Mouse (Mus musculus): Measurements from ENCODE around the gene Cdh23. TPM values are rescaled to one million over a fixed set of nuclear protein-coding genes. Genes with fewer than 3 reads are reported as not detected.
A peak's percentile ranks its signal among the peaks of the same experiment; 100 is the strongest.

Gene Cdh23
- polyA plus RNA-seq, 1 experiment: not detected

DNA sequence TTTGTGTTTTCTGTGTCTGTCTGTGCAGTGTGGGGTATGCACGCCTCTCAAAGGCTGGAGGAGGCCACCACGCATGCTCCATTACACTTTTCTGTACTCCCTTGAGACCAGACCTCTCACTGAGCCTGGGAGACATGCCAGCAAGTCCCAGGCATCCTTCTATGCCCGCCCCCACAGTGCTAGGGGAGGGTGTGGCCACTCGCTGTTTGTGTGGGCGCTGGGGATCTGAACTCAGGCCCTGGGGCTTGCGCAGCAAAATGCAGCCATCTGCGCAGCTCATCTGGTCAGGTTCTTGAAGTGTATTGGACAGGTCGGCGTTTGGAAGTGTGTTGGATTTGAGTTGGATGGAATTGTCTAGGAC is 416.4 kb downstream of the Cdh23 start:
- WGBS: 43% methylated on average over 9 of the region's 9 CpGs
- H3K4me1 ChIP-seq (ENCODE audit: control insufficient read depth, insufficient read depth, low read length): peaks cover 42% of the 10 kb centered on the region
- no peak for TF ChIP-seq CTCF (IDR thresholded peaks at IDR 0.05; ENCODE audit: insufficient read depth, low read depth, low read length)
- no peak for TF ChIP-seq POLR2A (IDR thresholded peaks at IDR 0.05; ENCODE audit: insufficient read depth, low read depth, low read length)
- H3K4me3 ChIP-seq (ENCODE audit: insufficient read depth, low read depth, low read length): peak overlapping the region; percentile 2; the same call in 1 of the 2 replicates
- H3K27ac ChIP-seq (ENCODE audit: insufficient read depth, low read depth, low read length): no peak overlapping the region

GRCm38 (mm10) chr10:60279290-60279940 is 416.9 kb downstream of the Cdh23 start:
- Histone ChIP-seq H3K4me3 (ENCODE audit: insufficient read depth, low read depth, low read length) (peak overlapping the region; percentile 41), H3K4me1 (ENCODE audit: control insufficient read depth, insufficient read depth, low read length) (peaks cover 37% of the 10 kb centered on the region), H3K27ac (ENCODE audit: insufficient read depth, low read depth, low read length) (peak overlapping the region; percentile 34)
- no peak for TF ChIP-seq POLR2A (IDR thresholded peaks at IDR 0.05; ENCODE audit: insufficient read depth, low read depth, low read length)
- TF ChIP-seq CTCF (IDR thresholded peaks at IDR 0.05; ENCODE audit: insufficient read depth, low read depth, low read length): no peak
- WGBS: 20% methylated on average over 8 of the region's 8 CpGs

GRCm38 (mm10) chr10:60278786-60279185 is 417.5 kb downstream of the Cdh23 start:
- Histone ChIP-seq H3K4me3 (ENCODE audit: insufficient read depth, low read depth, low read length) (peak overlapping the region; percentile 41), H3K4me1 (ENCODE audit: control insufficient read depth, insufficient read depth, low read length) (peaks cover 34% of the 10 kb centered on the region), H3K27ac (ENCODE audit: insufficient read depth, low read depth, low read length) (peak overlapping the region; percentile 34)
- 43% methylated on average over 3 of the region's 3 CpGs for WGBS
- TF ChIP-seq POLR2A (IDR thresholded peaks at IDR 0.05; ENCODE audit: insufficient read depth, low read depth, low read length): no peak
- no peak for TF ChIP-seq CTCF (IDR thresholded peaks at IDR 0.05; ENCODE audit: insufficient read depth, low read depth, low read length)

GRCm38 (mm10) chr10:60278006-60278399 is 418.3 kb downstream of the Cdh23 start:
- WGBS: 0% methylated on average over 13 of the region's 13 CpGs
- H3K4me1 ChIP-seq (ENCODE audit: control insufficient read depth, insufficient read depth, low read length): peaks cover 26% of the 10 kb centered on the region

DNA sequence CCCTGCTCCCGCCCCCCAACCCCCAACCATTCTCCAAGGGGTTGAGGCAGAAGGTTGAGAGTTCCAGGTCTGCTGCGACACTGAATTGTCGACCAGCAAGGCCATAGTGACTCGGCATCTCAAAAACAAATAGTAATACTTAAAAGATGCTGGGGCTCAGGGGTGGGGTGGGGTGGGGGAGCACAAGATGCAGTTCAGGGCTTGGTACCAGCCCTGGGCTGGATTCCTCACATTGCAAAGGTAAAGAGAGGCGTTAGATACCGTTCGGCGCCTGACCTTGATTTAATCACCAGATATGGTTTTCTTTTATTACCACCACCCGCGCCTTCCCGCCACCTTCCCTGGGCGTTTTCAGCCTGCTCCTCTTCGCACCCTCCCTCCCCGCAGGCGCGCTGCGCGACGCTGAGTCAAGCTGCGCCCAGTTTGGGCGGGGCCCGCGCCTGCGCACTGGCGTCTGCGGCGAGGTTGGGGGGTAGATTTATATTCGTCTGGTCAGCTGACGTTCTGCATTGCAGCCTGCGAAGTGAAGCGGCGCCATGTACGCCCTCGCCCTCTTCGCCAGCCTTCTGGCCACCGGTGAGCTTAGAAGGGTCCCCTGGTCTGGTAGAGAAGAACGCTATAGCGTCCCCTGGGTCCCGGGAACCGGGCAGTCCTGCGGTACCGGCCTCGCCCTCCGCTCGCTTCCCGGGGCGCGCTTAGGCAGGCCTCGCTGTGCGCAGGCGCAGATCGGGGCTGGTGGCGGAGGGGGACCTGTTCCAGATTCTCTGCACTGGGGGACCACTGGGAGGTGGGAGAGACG is 418.9 kb downstream of the Cdh23 start, which contains the start of gene Psap:
Psap (plus strand) TSS at position 421 of the 799 bp plus-strand sequence.
- Histone ChIP-seq H3K27ac (ENCODE audit: insufficient read depth, low read depth, low read length) (peak within 1 kb of the TSS; percentile 97), H3K4me1 (ENCODE audit: control insufficient read depth, insufficient read depth, low read length) (peaks cover 24% of the 10 kb centered on the region), H3K4me3 (ENCODE audit: insufficient read depth, low read depth, low read length) (peak within 1 kb of the TSS; percentile 80)
- WGBS: 2% methylated on average over 54 of the region's 54 CpGs
- TF ChIP-seq POLR2A (IDR thresholded peaks at IDR 0.05; ENCODE audit: insufficient read depth, low read depth, low read length) (peak; percentile 100), CTCF (IDR thresholded peaks at IDR 0.05; ENCODE audit: insufficient read depth, low read depth, low read length) (peak; percentile 42; the same call in 1 of the 2 replicates)

More at GRCm38 (mm10) chr10:60278006-60278399, 418.3 kb downstream of the Cdh23 start:
- peak overlapping the region; percentile 97 for H3K27ac ChIP-seq (ENCODE audit: insufficient read depth, low read depth, low read length)
- TF ChIP-seq CTCF (IDR thresholded peaks at IDR 0.05; ENCODE audit: insufficient read depth, low read depth, low read length) (no peak), POLR2A (IDR thresholded peaks at IDR 0.05; ENCODE audit: insufficient read depth, low read depth, low read length) (no peak)
- H3K4me3 ChIP-seq (ENCODE audit: insufficient read depth, low read depth, low read length): peak overlapping the region; percentile 80

DNA sequence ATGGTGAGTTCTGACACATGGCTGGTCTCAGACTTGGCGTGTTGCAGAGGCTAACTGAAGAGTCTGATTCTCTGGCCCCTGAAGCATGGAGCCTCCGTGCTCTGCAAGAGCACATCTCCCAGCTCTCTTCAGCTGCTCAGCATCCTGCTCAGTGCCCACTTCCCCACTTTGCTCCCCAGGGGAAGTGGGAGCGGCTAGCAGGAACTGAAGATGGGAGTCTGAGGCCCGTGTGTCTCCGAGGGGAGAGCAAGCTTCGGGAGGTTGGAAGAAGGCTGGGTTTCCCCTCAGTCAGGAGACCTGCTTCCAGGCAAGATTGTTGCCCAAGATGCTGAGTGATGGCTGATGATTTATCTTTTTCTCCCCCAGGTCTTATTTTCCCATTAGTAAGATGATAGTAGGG is 422.9 kb downstream of the Cdh23 start:
- 90% methylated on average over 6 of the region's 6 CpGs for WGBS
- no peak for TF ChIP-seq CTCF (IDR thresholded peaks at IDR 0.05; ENCODE audit: insufficient read depth, low read depth, low read length)
- no peak for TF ChIP-seq POLR2A (IDR thresholded peaks at IDR 0.05; ENCODE audit: insufficient read depth, low read depth, low read length)
- no peak overlapping the region for H3K27ac ChIP-seq (ENCODE audit: insufficient read depth, low read depth, low read length)
- H3K4me3 ChIP-seq (ENCODE audit: insufficient read depth, low read depth, low read length): no peak overlapping the region
- H3K4me1 ChIP-seq (ENCODE audit: control insufficient read depth, insufficient read depth, low read length): peaks cover 8% of the 10 kb centered on the region

GRCm38 (mm10) chr10:60272241-60272640 is 424.0 kb downstream of the Cdh23 start:
- Histone ChIP-seq H3K4me3 (ENCODE audit: insufficient read depth, low read depth, low read length) (no peak overlapping the region), H3K27ac (ENCODE audit: insufficient read depth, low read depth, low read length) (no peak overlapping the region), H3K4me1 (ENCODE audit: control insufficient read depth, insufficient read depth, low read length) (peaks cover 8% of the 10 kb centered on the region)
- no peak for TF ChIP-seq POLR2A (IDR thresholded peaks at IDR 0.05; ENCODE audit: insufficient read depth, low read depth, low read length)
- TF ChIP-seq CTCF (IDR thresholded peaks at IDR 0.05; ENCODE audit: insufficient read depth, low read depth, low read length): no peak
- 74% methylated on average over 6 of the region's 6 CpGs for WGBS

- TF ChIP-seq CTCF (IDR thresholded peaks at IDR 0.05; ENCODE audit: insufficient read depth, low read depth, low read length): no peak
- TF ChIP-seq POLR2A (IDR thresholded peaks at IDR 0.05; ENCODE audit: insufficient read depth, low read depth, low read length): no peak
- H3K4me1 ChIP-seq (ENCODE audit: control insufficient read depth, insufficient read depth, low read length): peaks cover 8% of the 10 kb centered on the region
- H3K27ac ChIP-seq (ENCODE audit: insufficient read depth, low read depth, low read length): no peak overlapping the region
- 91% methylated on average over 6 of the region's 6 CpGs for WGBS
- H3K4me3 ChIP-seq (ENCODE audit: insufficient read depth, low read depth, low read length): no peak overlapping the region
Observed at GRCm38 (mm10) chr10:60271015-60271414, 425.3 kb downstream of the Cdh23 start.
